Mouse (Mus musculus): ENCODE results near the gene Krt75. TPM values are rescaled to one million over a fixed set of nuclear protein-coding genes. Genes with fewer than 3 reads are reported as not detected.

The Krt75 gene
- polyA plus RNA-seq, 1 experiment = not detected

GRCm38 (mm10) chr15:101562850-101563249 is 10.9 kb downstream of the Krt75 start, which contains the start of gene Krt90:
TSS of gene Krt90 (minus strand) at chr15:101562950.
- no peak within 1 kb of the TSS for H3ac ChIP-seq (ENCODE audit: control insufficient read depth, insufficient read length)
- no peak within 1 kb of the TSS for H3K4me3 ChIP-seq
- no peak within 1 kb of the TSS for H3K4me2 ChIP-seq (ENCODE audit: low read depth)
- no peaks in the 10 kb centered on the region for H3K79me2 ChIP-seq (ENCODE audit: control insufficient read depth, insufficient read depth)
- H3K27me3 ChIP-seq (ENCODE audit: control insufficient read depth, insufficient read depth, insufficient read length) = peaks cover 66% of the 10 kb centered on the region
- H3K36me3 ChIP-seq (ENCODE audit: control insufficient read depth, insufficient read depth) = no peaks in the 10 kb centered on the region
- TF ChIP-seq USF1 (IDR thresholded peaks at IDR 0.05; ENCODE audit: low read depth) (no peak), MYOG (IDR thresholded peaks at IDR 0.05; ENCODE audit: control insufficient read depth in 1 of 3, insufficient read depth in 1 of 3, insufficient read length in 2 of 3, low read depth in 2 of 3) (no peak), MAX (IDR thresholded peaks at IDR 0.05; ENCODE audit: low read depth) (no peak), REST (IDR thresholded peaks at IDR 0.05; ENCODE audit: insufficient read depth, insufficient read length) (no peak), POLR2AphosphoS2 (IDR thresholded peaks at IDR 0.05; ENCODE audit: insufficient read length, low read depth) (no peak), E2F4 (IDR thresholded peaks at IDR 0.05; ENCODE audit: insufficient read depth) (no peak), POLR2A (IDR thresholded peaks at IDR 0.05; ENCODE audit: insufficient read length, low read depth) (no peak), CEBPB (IDR thresholded peaks at IDR 0.05; ENCODE audit: insufficient read depth, poor library complexity, severe bottlenecking) (no peak), TCF12 (IDR thresholded peaks at IDR 0.05; ENCODE audit: insufficient read depth, poor library complexity, severe bottlenecking) (no peak), SRF (IDR thresholded peaks at IDR 0.05; ENCODE audit: control insufficient read depth, insufficient read length, low read depth) (no peak), MYOD1 (IDR thresholded peaks at IDR 0.05; ENCODE audit: control insufficient read depth in 1 of 3, insufficient read length in 2 of 3, low read depth in 2 of 3) (no peak), TCF3 (IDR thresholded peaks at IDR 0.05; ENCODE audit: insufficient read length, low read depth) (no peak)

GRCm38 (mm10) chr15:101558034-101558646 is 15.6 kb downstream of the Krt75 start:
- H3K27me3 ChIP-seq (ENCODE audit: control insufficient read depth, insufficient read depth, insufficient read length) = peaks cover 77% of the 10 kb centered on the region
- no peak overlapping the region for H3K4me2 ChIP-seq (ENCODE audit: low read depth)
- no peaks in the 10 kb centered on the region for H3K36me3 ChIP-seq (ENCODE audit: control insufficient read depth, insufficient read depth)
- no peak overlapping the region for H3ac ChIP-seq (ENCODE audit: control insufficient read depth, insufficient read length)
- H3K4me3 ChIP-seq = no peak overlapping the region
- no peaks in the 10 kb centered on the region for H3K79me2 ChIP-seq (ENCODE audit: control insufficient read depth, insufficient read depth)
- TF ChIP-seq MYOG (IDR thresholded peaks at IDR 0.05; ENCODE audit: control insufficient read depth in 1 of 3, insufficient read depth in 1 of 3, insufficient read length in 2 of 3, low read depth in 2 of 3) = no peak
- no peak for TF ChIP-seq REST (IDR thresholded peaks at IDR 0.05; ENCODE audit: insufficient read depth, insufficient read length)
- TF ChIP-seq POLR2AphosphoS2 (IDR thresholded peaks at IDR 0.05; ENCODE audit: insufficient read length, low read depth) = no peak
- TF ChIP-seq SRF (IDR thresholded peaks at IDR 0.05; ENCODE audit: control insufficient read depth, insufficient read length, low read depth) = no peak
- no peak for TF ChIP-seq POLR2A (IDR thresholded peaks at IDR 0.05; ENCODE audit: insufficient read length, low read depth)
- no peak for TF ChIP-seq CEBPB (IDR thresholded peaks at IDR 0.05; ENCODE audit: insufficient read depth, poor library complexity, severe bottlenecking)
- TF ChIP-seq E2F4 (IDR thresholded peaks at IDR 0.05; ENCODE audit: insufficient read depth) = no peak
- no peak for TF ChIP-seq TCF3 (IDR thresholded peaks at IDR 0.05; ENCODE audit: insufficient read length, low read depth)
- no peak for TF ChIP-seq MAX (IDR thresholded peaks at IDR 0.05; ENCODE audit: low read depth)
- TF ChIP-seq TCF12 (IDR thresholded peaks at IDR 0.05; ENCODE audit: insufficient read depth, poor library complexity, severe bottlenecking) = no peak
- TF ChIP-seq MYOD1 (IDR thresholded peaks at IDR 0.05; ENCODE audit: control insufficient read depth in 1 of 3, insufficient read length in 2 of 3, low read depth in 2 of 3) = no peak
- no peak for TF ChIP-seq USF1 (IDR thresholded peaks at IDR 0.05; ENCODE audit: low read depth)

- Histone ChIP-seq H3ac (ENCODE audit: control insufficient read depth, insufficient read length) (no peak overlapping the region), H3K4me2 (ENCODE audit: low read depth) (no peak overlapping the region), H3K79me2 (ENCODE audit: control insufficient read depth, insufficient read depth) (no peaks in the 10 kb centered on the region), H3K4me3 (no peak overlapping the region), H3K27me3 (ENCODE audit: control insufficient read depth, insufficient read depth, insufficient read length) (peaks cover 62% of the 10 kb centered on the region), H3K36me3 (ENCODE audit: control insufficient read depth, insufficient read depth) (no peaks in the 10 kb centered on the region)
- TF ChIP-seq TCF3 (IDR thresholded peaks at IDR 0.05; ENCODE audit: insufficient read length, low read depth) (peak; percentile 48), POLR2A (IDR thresholded peaks at IDR 0.05; ENCODE audit: insufficient read length, low read depth) (no peak), MYOD1 (IDR thresholded peaks at IDR 0.05; ENCODE audit: control insufficient read depth in 1 of 3, insufficient read length in 2 of 3, low read depth in 2 of 3) (peak in 2 of 3 experiments; percentile 74 to 82), POLR2AphosphoS2 (IDR thresholded peaks at IDR 0.05; ENCODE audit: insufficient read length, low read depth) (no peak), USF1 (IDR thresholded peaks at IDR 0.05; ENCODE audit: low read depth) (no peak), MAX (IDR thresholded peaks at IDR 0.05; ENCODE audit: low read depth) (no peak), REST (IDR thresholded peaks at IDR 0.05; ENCODE audit: insufficient read depth, insufficient read length) (no peak), CEBPB (IDR thresholded peaks at IDR 0.05; ENCODE audit: insufficient read depth, poor library complexity, severe bottlenecking) (no peak), TCF12 (IDR thresholded peaks at IDR 0.05; ENCODE audit: insufficient read depth, poor library complexity, severe bottlenecking) (no peak), E2F4 (IDR thresholded peaks at IDR 0.05; ENCODE audit: insufficient read depth) (no peak), MYOG (IDR thresholded peaks at IDR 0.05; ENCODE audit: control insufficient read depth in 1 of 3, insufficient read depth in 1 of 3, insufficient read length in 2 of 3, low read depth in 2 of 3) (peak in 2 of 3 experiments; percentile 61 to 67), SRF (IDR thresholded peaks at IDR 0.05; ENCODE audit: control insufficient read depth, insufficient read length, low read depth) (no peak)
Observed at GRCm38 (mm10) chr15:101553169-101553568, 20.5 kb downstream of the Krt75 start.

GRCm38 (mm10) chr15:101552188-101552587 is 21.5 kb downstream of the Krt75 start:
- H3K27me3 ChIP-seq (ENCODE audit: control insufficient read depth, insufficient read depth, insufficient read length) = peaks cover 65% of the 10 kb centered on the region
- H3K4me3 ChIP-seq = no peak overlapping the region
- H3K36me3 ChIP-seq (ENCODE audit: control insufficient read depth, insufficient read depth) = no peaks in the 10 kb centered on the region
- no peak overlapping the region for H3K4me2 ChIP-seq (ENCODE audit: low read depth)
- H3K79me2 ChIP-seq (ENCODE audit: control insufficient read depth, insufficient read depth) = no peaks in the 10 kb centered on the region
- H3ac ChIP-seq (ENCODE audit: control insufficient read depth, insufficient read length) = no peak overlapping the region
- TF ChIP-seq CEBPB (IDR thresholded peaks at IDR 0.05; ENCODE audit: insufficient read depth, poor library complexity, severe bottlenecking) (no peak), USF1 (IDR thresholded peaks at IDR 0.05; ENCODE audit: low read depth) (no peak), MYOD1 (IDR thresholded peaks at IDR 0.05; ENCODE audit: control insufficient read depth in 1 of 3, insufficient read length in 2 of 3, low read depth in 2 of 3) (no peak), POLR2AphosphoS2 (IDR thresholded peaks at IDR 0.05; ENCODE audit: insufficient read length, low read depth) (no peak), REST (IDR thresholded peaks at IDR 0.05; ENCODE audit: insufficient read depth, insufficient read length) (no peak), TCF12 (IDR thresholded peaks at IDR 0.05; ENCODE audit: insufficient read depth, poor library complexity, severe bottlenecking) (no peak), MAX (IDR thresholded peaks at IDR 0.05; ENCODE audit: low read depth) (no peak), TCF3 (IDR thresholded peaks at IDR 0.05; ENCODE audit: insufficient read length, low read depth) (no peak), E2F4 (IDR thresholded peaks at IDR 0.05; ENCODE audit: insufficient read depth) (no peak), MYOG (IDR thresholded peaks at IDR 0.05; ENCODE audit: control insufficient read depth in 1 of 3, insufficient read depth in 1 of 3, insufficient read length in 2 of 3, low read depth in 2 of 3) (no peak), POLR2A (IDR thresholded peaks at IDR 0.05; ENCODE audit: insufficient read length, low read depth) (no peak), SRF (IDR thresholded peaks at IDR 0.05; ENCODE audit: control insufficient read depth, insufficient read length, low read depth) (no peak)
